10 mouse cellular contexts compared by ENCODE assay signal in genomic region chr11:32498757-32499535, GRCm38 (mm10). TPM values are rescaled to one million over a fixed set of nuclear protein-coding genes. Genes with fewer than 3 reads are reported as not detected.
A peak's percentile ranks its signal among the peaks of the same experiment; 100 is the strongest.
DNase-seq lines count a peak whose midpoint lies in the region; ATAC-seq lines count a peak whose summit lies in the region.
"Had no signal": no experiment of that assay in that cellular context is flagged by ENCODE, and none has a peak within 500 bp of the region (broad histone marks: within the 10 kb centered on the region; RNA-seq: fewer than 3 reads in every experiment).

No protein-coding gene starts in this region.

- H3K9ac ChIP-seq in heart, embryonic 11.5 days (ENCODE audit: low read depth, low read length) = no peak overlapping the region
- H3K9ac ChIP-seq in hindbrain, embryonic 11.5 days (ENCODE audit: low read depth, low read length) = no peak overlapping the region
- H3K9ac ChIP-seq: liver, embryonic 13.5 days had no signal

- H3K4me3 ChIP-seq in heart, embryonic 11.5 days (ENCODE audit: low read depth, low read length) = no peak overlapping the region
- H3K4me3 ChIP-seq in hindbrain, embryonic 11.5 days (ENCODE audit: low read depth, low read length) = no peak overlapping the region
- H3K4me3 ChIP-seq: liver, embryonic 13.5 days had no signal

- no peak overlapping the region for H3K27ac ChIP-seq in heart, embryonic 11.5 days (ENCODE audit: low read depth, low read length)
- H3K27ac ChIP-seq in hindbrain, embryonic 11.5 days (ENCODE audit: low read depth, low read length) = no peak overlapping the region
- H3K27ac ChIP-seq: liver, embryonic 13.5 days had no signal

- intact Hi-C loops in heart, postnatal 10 days (cut with DNase I) = no loop called here

- no peak overlapping the region for H3K4me2 ChIP-seq in heart, embryonic 11.5 days
- no peak overlapping the region for H3K4me2 ChIP-seq in hindbrain, embryonic 11.5 days (replicated peaks; ENCODE audit: low read depth, low read length)
- H3K4me2 ChIP-seq: liver, embryonic 13.5 days had no signal

- WGBS in heart, embryonic 11.5 days (ENCODE audit: insufficient replicate concordance) = 90% methylated on average over 7 of the region's 7 CpGs
- WGBS in hindbrain, embryonic 11.5 days = 92% methylated on average over 7 of the region's 7 CpGs

- H3K9me3 ChIP-seq in heart, embryonic 11.5 days (replicated peaks; ENCODE audit: control insufficient read depth, low read length) = no peaks in the 10 kb centered on the region
- no peaks in the 10 kb centered on the region for H3K9me3 ChIP-seq in hindbrain, embryonic 11.5 days (ENCODE audit: control insufficient read depth, low read length)
- H3K9me3 ChIP-seq: liver, embryonic 13.5 days had no signal

- no peaks in the 10 kb centered on the region for H3K36me3 ChIP-seq in heart, embryonic 11.5 days (ENCODE audit: control insufficient read depth, insufficient read depth, low read length)
- H3K36me3 ChIP-seq in hindbrain, embryonic 11.5 days (ENCODE audit: control insufficient read depth, insufficient read depth, low read length) = no peaks in the 10 kb centered on the region
- H3K36me3 ChIP-seq: liver, embryonic 13.5 days had no signal

- peak; percentile 38 to 49 for DNase-seq in heart, postnatal 10 days
- DNase-seq in adipocyte (ENCODE audit: low spot score) = peak; percentile 74
- DNase-seq in cerebellum, adult 9-11 months = peak; percentile 63
- DNase-seq in layer of hippocampus, adult 9-11 months = peak; percentile 31
- peak; percentile 36 for DNase-seq in right cerebral cortex, postnatal 25 days
- DNase-seq in hindbrain, embryonic 11.5 days (ENCODE audit: low spot score) = no peak
- DNase-seq in thymus, postnatal 10 days (ENCODE audit: low spot score in 2 of 2) = no peak
- DNase-seq: liver, embryonic 13.5 days had no signal

- H3K27me3 ChIP-seq in heart, embryonic 11.5 days (ENCODE audit: control insufficient read depth, insufficient read depth, low read length) = no peaks in the 10 kb centered on the region
- no peaks in the 10 kb centered on the region for H3K27me3 ChIP-seq in hindbrain, embryonic 11.5 days (ENCODE audit: control insufficient read depth, insufficient read depth, low read length)
- H3K27me3 ChIP-seq: liver, embryonic 13.5 days had no signal

- no peaks in the 10 kb centered on the region for H3K4me1 ChIP-seq in heart, embryonic 11.5 days (ENCODE audit: control insufficient read depth, insufficient read depth, low read length)
- no peaks in the 10 kb centered on the region for H3K4me1 ChIP-seq in hindbrain, embryonic 11.5 days (replicated peaks; ENCODE audit: control insufficient read depth, insufficient read depth, low read length)
- H3K4me1 ChIP-seq: liver, embryonic 13.5 days had no signal

- no peak for ATAC-seq in heart, embryonic 11.5 days (replicated peaks; ENCODE audit: insufficient number of reproducible peaks, low FRiP score, low TSS enrichment)
- ATAC-seq in hindbrain, embryonic 11.5 days (ENCODE audit: low FRiP score) = no peak

RNA-seq across cellular contexts. Expression of gene Efcab9, which starts 32.9 kb away (rescaled TPM):
- under 1 TPM in 1 of 2 experiments, not detected in 1; 0.69 TPM for total RNA-seq in heart, postnatal 10 days (2021)
- polyA plus RNA-seq in heart, embryonic 11.5 days (2014; fragmentation: Nextera tagmentation; extraction: Ambion mirVana) = 0.27 and 0.59 TPM in 2 replicates
- polyA plus RNA-seq in hindbrain, embryonic 11.5 days (2014; fragmentation: Nextera tagmentation; extraction: Ambion mirVana) = 0.28 TPM in 1 of 2 replicates, not detected in the other
- total RNA-seq: common myeloid progenitor, adult 5-6 weeks had no signal

RNA-seq across cellular contexts. Expression of gene Stk10, which starts 34.2 kb away (rescaled TPM):
- 10 to 100 TPM; 13.9 to 16.7 TPM for total RNA-seq in heart, postnatal 10 days (2021)
- 1.6 TPM in 2 replicates for polyA plus RNA-seq in heart, embryonic 11.5 days (2014; fragmentation: Nextera tagmentation; extraction: Ambion mirVana)
- polyA plus RNA-seq in hindbrain, embryonic 11.5 days (2014; fragmentation: Nextera tagmentation; extraction: Ambion mirVana) = 1.3 and 2.3 TPM in 2 replicates

RNA-seq across cellular contexts. Expression of gene Ubtd2, which starts 43.8 kb away (rescaled TPM):
- 10 to 100 TPM; 18.1 to 19.8 TPM for total RNA-seq in heart, postnatal 10 days (2021)
- 34.7 and 39.1 TPM in 2 replicates for polyA plus RNA-seq in heart, embryonic 11.5 days (2014; fragmentation: Nextera tagmentation; extraction: Ambion mirVana)
- polyA plus RNA-seq in hindbrain, embryonic 11.5 days (2014; fragmentation: Nextera tagmentation; extraction: Ambion mirVana) = 65.5 and 73.2 TPM in 2 replicates

Comparison
In these comparisons a context has a peak if more than half of its experiments do, and no peak if none do; other contexts are left out.
1. DNase-seq: peak in heart, postnatal 10 days (2 of 2), adipocyte (single experiment), cerebellum, adult 9-11 months (single experiment), layer of hippocampus, adult 9-11 months (single experiment) and right cerebral cortex, postnatal 25 days (single experiment); none in hindbrain, embryonic 11.5 days (single experiment) and thymus, postnatal 10 days (0 of 2).